Comparison of ENCODE assay signal across 13 mouse cellular contexts in the genomic region with DNA sequence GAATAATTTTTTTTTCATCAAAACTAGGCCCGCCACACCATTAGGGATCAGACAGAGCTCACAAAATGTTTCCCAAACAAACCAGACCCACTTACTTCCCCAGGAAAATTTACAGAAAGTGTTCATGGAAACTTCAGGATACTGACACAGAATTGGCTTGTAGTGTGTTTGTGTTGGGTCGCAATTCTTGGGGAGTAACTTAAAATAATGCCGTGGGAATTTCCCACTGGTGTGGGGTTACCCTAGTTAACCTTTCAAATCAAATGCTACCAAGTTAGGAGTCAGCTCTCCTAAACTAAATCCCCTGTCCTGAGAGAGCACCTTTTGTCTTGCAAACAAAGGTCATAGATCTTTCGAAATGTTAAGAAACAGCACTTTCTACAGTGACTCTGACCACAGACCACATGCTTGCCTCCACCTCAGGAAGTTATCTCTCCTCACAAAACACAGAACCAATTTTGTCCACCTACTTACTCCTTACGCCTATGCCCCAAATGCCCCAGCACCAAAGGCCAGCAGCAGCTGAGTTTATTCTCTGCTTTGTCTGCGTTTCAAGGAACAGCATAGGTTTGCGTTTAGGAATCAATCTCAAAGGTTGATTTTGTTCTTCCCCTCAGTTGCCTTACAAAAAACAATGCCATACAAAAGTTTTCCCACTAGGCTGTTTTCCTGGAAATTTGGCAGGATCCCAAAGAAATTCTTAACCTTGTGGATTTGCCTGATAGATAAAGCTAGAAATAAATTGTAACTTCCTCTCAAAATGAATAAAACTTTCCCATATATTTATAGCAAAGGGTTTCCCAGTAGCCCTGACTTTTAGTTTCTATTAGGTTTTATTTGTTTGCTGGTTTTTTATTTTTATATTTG. TPM values are rescaled to one million over a fixed set of nuclear protein-coding genes. Genes with fewer than 3 reads are reported as not detected.
DNase-seq lines count a peak whose midpoint lies in the region; ATAC-seq lines count a peak whose summit lies in the region.
"Had no signal": no experiment of that assay in that cellular context is flagged by ENCODE, and none has a peak within 500 bp of the region (broad histone marks: within the 10 kb centered on the region; RNA-seq: fewer than 3 reads in every experiment).

No protein-coding gene starts in this region.

- H3K27me3 ChIP-seq in kidney, embryonic 14.5 days (ENCODE audit: control insufficient read depth, insufficient read depth, low read length), result no peaks in the 10 kb centered on the region
- no peaks in the 10 kb centered on the region for H3K27me3 ChIP-seq in intestine, embryonic 15.5 days (replicated peaks)

- no peak overlapping the region for H3K9ac ChIP-seq in kidney, embryonic 14.5 days (ENCODE audit: low read depth, low read length)
- H3K9ac ChIP-seq in intestine, embryonic 15.5 days, result no peak overlapping the region
- H3K9ac ChIP-seq: forebrain, postnatal 0 days had no signal

- 37% methylated on average over 7 of the region's 7 CpGs for WGBS in kidney, embryonic 14.5 days
- 46% methylated on average over 7 of the region's 7 CpGs for WGBS in intestine, embryonic 15.5 days

- H3K4me2 ChIP-seq in kidney, embryonic 14.5 days (replicated peaks; ENCODE audit: low read depth, low read length), result no peak overlapping the region
- no peak overlapping the region for H3K4me2 ChIP-seq in intestine, embryonic 15.5 days (replicated peaks)

- ATAC-seq in kidney, embryonic 14.5 days (ENCODE audit: low FRiP score, low TSS enrichment), result 0 out of 2 replicates have a peak, but pooled peaks have one; percentile 24
- no peak for ATAC-seq in intestine, embryonic 15.5 days
- ATAC-seq: forebrain, postnatal 0 days; hindbrain, embryonic 16.5 days had no signal

- H3K4me1 ChIP-seq in kidney, embryonic 14.5 days (ENCODE audit: control insufficient read depth, insufficient read depth, low read length), result no peaks in the 10 kb centered on the region
- H3K4me1 ChIP-seq in intestine, embryonic 15.5 days (replicated peaks), result peaks cover 5% of the 10 kb centered on the region; the same call in 1 of the 2 replicates

- peak overlapping the region; percentile 81 for H3K27ac ChIP-seq in kidney, embryonic 14.5 days (ENCODE audit: low read depth, low read length)
- peak overlapping the region; percentile 44; the same call in 1 of the 2 replicates for H3K27ac ChIP-seq in intestine, embryonic 15.5 days

- DNase-seq in kidney, postnatal 14 days, result no peak
- DNase-seq in 416B (ENCODE audit: low read depth), result peak; percentile 86
- peak; percentile 38 for DNase-seq in adipocyte (ENCODE audit: low spot score)
- no peak for DNase-seq in cerebellum, postnatal 10 days
- DNase-seq in cerebellum, postnatal 4 days (ENCODE audit: low spot score in 2 of 2), result no peak
- DNase-seq in urinary bladder, adult 2 months (ENCODE audit: low spot score), result no peak
- DNase-seq: adrenal gland, postnatal 25 days; forebrain, postnatal 0 days; thymus, postnatal 25 days had no signal

- H3K9me3 ChIP-seq in kidney, embryonic 14.5 days (ENCODE audit: control insufficient read depth, low read length), result no peaks in the 10 kb centered on the region
- no peaks in the 10 kb centered on the region for H3K9me3 ChIP-seq in intestine, embryonic 15.5 days

- no peak overlapping the region for H3K4me3 ChIP-seq in kidney, embryonic 14.5 days (ENCODE audit: low read length)
- H3K4me3 ChIP-seq in intestine, embryonic 15.5 days (replicated peaks), result no peak overlapping the region

- no peaks in the 10 kb centered on the region; the same call in 1 of the 2 replicates for H3K36me3 ChIP-seq in kidney, embryonic 14.5 days (ENCODE audit: control insufficient read depth, insufficient read depth, low read length)
- no peaks in the 10 kb centered on the region for H3K36me3 ChIP-seq in intestine, embryonic 15.5 days
- H3K36me3 ChIP-seq: G1E had no signal

RNA-seq across cellular contexts. Expression of gene Tm4sf1, which starts 13.7 kb away (rescaled TPM):
- 175 and 190 TPM in 2 replicates for polyA plus RNA-seq in kidney, embryonic 14.5 days (2014; fragmentation: Nextera tagmentation; extraction: Ambion mirVana)
- 71.3 and 72.9 TPM in 2 replicates for polyA plus RNA-seq in intestine, embryonic 15.5 days (2015; fragmentation: Nextera tagmentation; extraction: Ambion mirVana)
- 126 and 175 TPM in 2 replicates for polyA plus RNA-seq in urinary bladder, adult 2 months (2012; rRNA removed)
- polyA plus RNA-seq: G1E had no signal

Comparison
In these comparisons a context has a peak if more than half of its experiments do, and no peak if none do; other contexts are left out.
1. DNase-seq: peak in 416B (single experiment) and adipocyte (single experiment); none in kidney, postnatal 14 days (single experiment), cerebellum, postnatal 10 days (0 of 2), cerebellum, postnatal 4 days (0 of 2) and urinary bladder, adult 2 months (single experiment).